Mouse (Mus musculus) kidney, adult 2 months (tissue): Measurements from ENCODE around the gene Tmem44.

Source experiments
- CTCF ChIP-seq: fragments of 200-500 bp; conservative IDR thresholded peaks from 2 replicates; pipeline ENCODE4 v1.5.1; 2011; ENCODE audit warnings: low read depth, mild to moderate bottlenecking, control low read depth, low read length, moderate library complexity, mixed read lengths; ENCODE audit not compliant: insufficient read depth, insufficient read length
- POLR2A ChIP-seq: fragments of 200-500 bp; IDR thresholded peaks from one replicate; pipeline ENCODE4 v1.6.1; 2011; ENCODE audit warnings: low read depth, low read length, control low read depth

GRCm38 (mm10) chr16:30504856-30505255 is 45.8 kb downstream of the Tmem44 start:
- TF ChIP-seq CTCF (no peak), POLR2A (no peak)
